Mouse (Mus musculus): Measurements from ENCODE around the gene Larp4b.
A peak's percentile ranks its signal among the peaks of the same experiment; 100 is the strongest.

The Larp4b gene

DNA sequence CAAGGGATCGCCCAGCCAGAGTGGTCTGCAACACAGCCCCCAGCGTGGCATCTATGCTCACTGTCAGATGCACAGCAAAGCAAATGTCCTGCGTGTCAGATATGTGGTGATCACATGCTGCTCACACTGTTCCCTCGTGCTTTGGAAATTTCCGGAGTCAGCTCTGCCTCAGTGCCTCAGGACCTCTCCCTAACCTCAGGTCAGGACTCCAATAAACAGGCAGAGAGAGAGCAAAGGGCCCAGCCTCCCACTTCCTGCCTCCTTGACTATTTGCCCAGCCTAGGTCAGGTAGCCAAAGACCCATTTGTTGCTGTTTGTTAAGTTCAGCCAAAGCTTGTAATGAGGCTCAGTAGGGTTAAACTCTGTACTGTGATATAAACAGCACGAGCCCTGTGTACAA is 87.4 kb downstream of the Larp4b start:
- DNase-seq, result no peak

DNA sequence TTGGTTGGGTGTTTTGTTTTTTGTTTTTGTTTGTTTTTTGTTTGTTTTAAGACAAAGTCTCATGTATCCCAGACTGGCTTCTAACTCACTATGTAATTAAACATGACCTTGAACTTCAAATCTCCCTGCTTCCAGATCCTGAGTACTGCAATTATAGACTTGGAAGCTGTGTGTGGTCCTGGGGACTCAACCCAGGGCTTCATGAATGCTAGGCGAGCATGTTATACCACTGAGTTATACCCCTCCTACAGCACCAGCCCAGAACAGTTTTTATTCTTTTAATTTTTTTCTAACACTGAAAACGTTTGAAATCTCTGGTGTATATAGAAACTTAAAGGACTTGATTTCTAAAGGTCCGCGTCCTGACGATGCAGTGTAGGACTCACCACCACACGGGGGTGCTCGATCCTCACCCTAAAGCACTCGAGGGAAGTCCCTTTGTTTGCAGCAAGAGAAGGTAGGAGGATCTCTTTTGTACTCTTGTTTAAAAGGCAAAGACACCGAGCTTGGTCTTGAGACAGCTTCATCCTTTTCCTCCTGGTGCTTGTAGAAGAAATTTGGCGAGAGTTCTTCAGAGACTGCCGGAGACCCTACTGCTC is 88.1 kb downstream of the Larp4b start:
- peak; percentile 88 for DNase-seq

DNA sequence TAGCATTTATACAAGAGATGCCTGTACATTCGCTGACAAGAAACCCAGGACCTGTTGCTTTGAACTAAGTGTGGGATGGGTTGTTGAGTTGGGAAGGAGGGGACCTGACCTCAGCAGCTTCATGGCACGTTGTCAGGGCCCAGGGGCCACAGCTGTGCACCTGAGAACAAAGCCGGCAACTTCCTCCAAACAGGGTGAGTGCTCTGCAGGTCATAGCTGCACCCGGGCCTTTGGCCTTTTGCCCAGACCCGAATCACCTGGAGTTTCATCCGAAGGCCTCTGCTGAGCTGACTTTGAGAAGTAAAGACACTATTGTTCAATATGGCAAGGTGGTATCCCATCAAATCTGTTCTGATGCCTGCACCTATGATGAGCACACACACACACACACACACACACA is 90.6 kb downstream of the Larp4b start:
- DNase-seq, result no peak

DNA sequence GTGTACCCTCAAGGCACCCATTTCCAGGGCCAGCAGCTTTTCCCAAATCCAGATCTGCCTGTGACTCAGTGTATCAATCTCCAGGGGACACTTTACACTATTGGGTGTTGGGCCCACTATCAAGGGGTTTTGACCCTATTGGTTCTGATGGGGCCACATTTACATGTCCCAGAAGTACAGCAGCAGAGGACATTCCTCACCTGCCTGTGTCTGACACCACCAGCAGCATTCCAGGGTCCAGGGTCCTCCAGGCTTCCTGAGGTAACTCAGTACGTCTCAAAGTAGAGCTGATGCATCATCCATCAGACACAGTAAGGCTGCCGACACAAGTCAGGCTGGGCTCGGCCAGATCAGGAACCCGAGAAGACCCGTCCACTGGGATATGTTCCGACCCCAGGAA is 91.0 kb downstream of the Larp4b start:
- DNase-seq, result no peak

DNA sequence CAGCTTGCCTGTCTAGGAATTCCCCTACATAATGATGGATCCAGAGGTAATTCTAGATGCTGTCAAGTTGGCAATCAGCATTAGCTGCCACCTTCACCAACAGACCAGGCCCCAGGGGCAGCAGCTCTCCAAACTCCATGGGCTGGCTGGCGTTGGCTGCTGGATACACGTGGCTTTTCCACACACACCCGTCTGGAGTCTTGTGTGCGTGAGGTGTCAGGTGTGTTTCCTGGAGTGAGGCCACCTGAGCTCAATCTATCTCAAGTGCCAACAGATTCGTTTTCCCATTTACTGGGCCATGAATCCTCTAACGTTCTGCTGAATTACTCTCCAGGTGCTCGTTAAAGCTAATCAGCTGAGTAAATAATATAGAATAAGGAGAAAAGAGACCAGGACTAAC is 93.5 kb downstream of the Larp4b start:
- DNase-seq, result no peak

DNA sequence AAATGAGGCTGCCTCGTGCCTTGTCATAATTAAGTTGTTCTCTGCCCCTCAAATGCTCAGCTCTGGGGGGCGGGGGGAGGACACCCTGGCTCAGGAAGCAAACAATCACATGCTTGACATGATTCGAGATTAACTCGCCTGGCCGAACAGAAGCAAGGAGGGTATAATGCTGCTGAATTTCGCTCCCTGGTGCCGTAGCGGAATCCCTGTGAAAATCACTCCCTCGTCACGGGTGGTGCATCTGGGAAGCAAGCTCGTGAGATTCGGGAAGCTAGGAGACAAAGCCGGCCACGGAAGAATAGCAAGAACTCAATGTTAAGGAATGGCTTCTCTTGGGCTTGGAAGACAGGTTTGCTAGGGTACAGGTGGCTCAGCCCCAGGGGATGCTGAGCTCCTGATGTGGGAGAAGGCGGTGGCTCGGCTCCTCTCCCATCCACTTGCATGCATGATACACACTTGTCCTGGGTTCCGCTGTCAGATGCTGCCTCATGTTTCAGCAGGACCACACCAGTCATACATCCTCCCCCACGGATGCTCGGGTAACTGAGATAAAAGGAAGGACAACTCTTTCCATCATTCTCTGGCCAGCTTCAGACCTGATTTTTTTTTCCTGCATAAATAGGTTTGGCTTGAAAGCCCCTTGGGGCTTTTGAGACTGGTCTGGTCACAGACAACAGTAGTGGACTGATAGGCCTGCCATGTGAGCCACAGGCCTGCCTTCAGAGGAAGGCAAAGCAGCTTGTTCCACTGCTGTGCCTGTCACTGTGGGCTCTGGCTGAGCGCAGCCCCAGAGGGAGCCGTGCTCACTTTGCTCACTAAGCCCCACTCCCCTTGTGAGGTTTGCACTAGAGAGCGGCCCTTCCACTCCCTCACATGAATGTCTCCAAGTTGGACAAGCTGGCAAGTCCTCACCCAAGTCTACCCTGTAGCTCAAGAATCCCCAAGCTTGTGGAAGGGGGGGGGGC is 94.2 kb downstream of the Larp4b start:
- DNase-seq, result no peak

DNA sequence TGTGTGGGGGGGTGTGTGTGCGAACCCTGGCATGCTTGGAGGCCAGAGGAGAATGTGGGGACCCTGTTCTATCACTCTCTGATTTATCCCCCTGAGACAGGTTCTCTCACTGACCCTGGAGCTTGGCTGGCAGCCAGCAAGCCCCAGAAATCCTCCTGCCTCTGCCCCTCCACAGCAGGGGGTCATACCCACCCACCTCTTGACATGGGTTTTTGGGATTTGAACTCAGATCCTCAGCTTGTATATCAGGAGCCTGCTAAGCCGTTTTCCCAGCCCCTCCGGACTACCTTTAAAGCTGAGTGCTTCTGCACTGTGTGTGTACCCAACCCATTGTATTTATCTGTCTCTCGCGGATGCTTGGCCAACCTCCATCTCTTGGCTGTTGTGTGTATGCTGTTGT is 95.8 kb downstream of the Larp4b start:
- DNase-seq, result no peak

DNA sequence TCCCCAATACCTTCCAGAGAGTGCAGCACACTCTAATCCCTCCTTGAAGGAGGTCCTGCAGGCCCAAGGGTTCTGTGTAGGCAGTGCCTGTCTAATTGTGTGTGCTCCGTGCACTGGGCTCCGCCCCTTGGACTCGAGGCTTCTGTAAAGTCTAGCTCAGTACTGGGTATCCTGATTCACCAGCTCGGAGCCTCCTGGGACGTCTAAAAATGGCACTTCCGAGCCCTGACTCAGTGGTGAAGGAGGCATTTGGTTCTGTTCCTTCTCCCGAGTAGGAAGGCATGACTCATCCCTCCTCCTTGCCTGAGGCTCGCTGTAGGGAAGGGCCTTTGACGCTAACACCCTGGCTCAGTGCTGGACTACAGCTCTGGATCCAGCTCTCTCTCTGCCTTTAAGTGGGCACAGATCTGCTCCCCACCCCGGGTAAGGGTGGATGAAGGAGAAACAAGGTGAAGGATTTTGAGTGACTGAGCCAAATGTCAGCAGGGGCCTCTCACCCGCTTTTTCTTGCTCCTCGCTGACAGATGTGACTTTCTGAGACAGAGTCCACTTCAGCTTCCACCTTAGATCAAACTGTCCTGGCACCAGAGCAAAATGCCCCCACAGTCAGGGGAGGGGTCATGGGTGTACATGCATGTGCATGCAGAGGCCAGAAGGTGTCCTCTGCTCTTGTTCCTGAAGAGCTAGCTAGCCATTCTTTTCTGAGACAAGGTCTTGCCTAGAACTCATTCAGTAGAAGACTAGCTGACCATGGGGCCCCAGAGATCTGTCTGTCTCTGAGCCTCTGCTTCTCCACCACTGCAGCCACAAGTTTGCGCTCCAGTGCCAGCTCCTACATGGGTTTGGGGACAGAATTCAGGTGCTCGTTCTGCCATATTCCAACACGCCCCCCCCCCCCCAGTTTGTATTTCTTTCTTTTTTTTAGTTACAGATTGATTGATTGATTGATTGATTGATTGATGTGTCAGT is 97.8 kb downstream of the Larp4b start:
- DNase-seq, result no peak

DNA sequence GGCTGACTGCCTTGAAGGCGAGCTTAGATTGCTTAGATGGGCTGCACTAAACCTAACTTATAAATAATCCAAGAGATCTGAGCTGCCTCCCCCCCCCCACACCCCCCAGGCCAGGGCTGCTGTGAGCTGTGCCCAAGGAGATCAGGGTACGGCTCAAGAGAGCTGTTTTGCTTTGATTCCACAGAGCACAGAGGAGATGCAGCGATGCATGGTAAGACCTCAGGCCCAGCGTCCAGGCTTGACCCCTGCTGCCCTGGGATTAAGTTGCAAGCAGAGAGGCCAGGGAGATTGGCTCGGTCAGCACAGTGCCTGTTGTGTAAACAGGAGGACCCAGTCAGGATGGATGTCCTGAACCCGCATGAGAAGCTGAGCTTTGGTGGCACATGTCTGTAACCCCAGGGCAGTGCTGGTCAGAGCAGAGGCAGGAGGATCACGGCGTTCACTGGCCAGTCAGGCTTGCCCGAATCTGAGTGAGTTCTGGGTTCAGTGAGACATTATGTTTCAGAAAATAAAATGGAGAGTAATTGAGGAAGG is 99.2 kb downstream of the Larp4b start:
- no peak for DNase-seq

DNA sequence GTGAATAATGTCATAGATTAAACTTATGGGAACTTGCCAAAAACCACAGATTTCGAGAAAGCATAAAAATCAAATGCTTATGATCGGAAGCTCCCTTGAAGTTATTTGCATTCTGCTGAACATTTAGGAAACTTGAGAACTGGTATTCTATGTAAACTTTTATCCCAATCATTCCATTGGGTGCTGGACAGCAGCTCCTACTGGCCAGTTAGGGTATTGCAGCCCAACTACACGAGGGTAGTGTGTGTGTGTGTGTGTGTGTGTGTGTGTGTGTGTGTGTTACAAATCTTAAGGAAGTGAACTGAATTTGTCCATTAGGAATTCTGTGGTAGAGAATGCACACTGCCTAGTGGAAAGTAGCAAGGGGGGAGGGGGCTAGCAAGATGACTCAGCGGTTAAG is 101.0 kb downstream of the Larp4b start:
- DNase-seq, result no peak

DNA sequence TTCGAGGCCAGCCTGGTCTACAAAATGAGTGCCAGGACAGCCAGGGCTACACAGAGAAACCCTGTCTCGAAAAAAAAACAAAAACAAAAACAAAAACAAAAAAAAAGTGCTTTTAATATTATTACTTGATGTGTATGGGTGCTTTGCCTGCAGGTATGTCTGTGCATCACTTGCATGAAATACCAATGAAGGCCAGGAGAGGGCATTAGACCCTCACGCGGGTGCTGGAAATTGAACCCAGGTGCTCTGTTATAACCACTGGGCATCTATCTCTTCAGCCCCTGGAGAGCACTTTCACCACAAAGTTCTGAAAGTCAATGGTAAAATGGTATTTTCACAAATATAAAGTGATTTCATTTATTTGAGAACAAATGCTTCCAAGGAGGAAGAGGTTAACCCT is 101.9 kb downstream of the Larp4b start:
- no peak for DNase-seq

DNA sequence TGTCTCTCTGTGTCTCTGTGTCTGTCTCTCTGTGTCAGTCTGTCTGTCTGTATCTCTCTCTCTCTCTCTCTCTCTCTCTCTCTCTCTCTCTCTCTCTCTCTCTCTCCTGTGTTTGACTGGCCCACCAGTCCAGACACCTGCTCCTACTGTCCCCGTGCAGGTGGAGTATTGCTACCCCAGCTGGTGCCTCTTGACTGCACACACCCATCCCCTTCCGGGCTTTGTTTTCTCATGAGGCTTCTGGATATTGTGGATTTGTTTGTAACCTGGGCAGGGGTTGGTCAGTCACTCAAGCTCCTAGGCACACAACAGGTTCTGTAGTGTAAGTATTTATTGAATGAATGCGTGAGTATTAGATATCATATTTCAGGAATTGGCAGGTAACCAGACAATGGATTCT is 104.4 kb downstream of the Larp4b start:
- no peak for DNase-seq

DNA sequence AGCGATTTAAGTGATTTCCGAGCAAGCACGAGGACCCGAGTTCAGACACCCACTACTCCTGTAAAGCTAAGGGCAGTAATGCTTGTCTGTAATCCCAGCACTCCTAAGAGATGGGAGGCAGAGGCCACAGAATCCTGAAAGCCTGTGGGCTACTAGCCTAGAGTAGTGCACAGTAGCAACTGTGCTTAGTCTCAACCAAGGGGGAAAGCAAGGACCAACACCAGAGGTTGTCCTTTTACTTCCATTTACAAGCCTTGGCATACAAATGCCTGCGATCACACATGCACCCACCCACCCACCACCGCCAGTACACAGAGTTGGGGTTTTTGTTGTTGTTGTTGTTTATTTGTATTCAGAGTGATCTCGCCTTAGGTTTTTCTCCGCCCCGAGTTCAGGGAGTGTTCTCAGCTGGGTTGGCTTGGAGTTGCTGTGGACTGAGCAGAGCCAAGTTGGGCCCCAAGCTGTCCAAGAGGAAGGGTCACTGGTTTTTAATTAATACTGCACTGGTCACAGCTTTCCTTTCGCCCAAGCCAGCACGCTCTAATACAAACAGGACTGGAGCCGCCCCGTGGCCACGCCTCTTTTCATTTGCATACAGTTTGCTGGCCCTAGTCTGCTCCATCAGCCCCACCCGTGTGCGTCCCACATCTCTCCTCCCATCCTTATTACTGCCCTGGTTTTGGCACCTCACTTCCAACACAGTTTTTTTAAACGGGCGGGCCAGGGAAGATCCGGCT is 105.2 kb downstream of the Larp4b start:
- no peak for DNase-seq

DNA sequence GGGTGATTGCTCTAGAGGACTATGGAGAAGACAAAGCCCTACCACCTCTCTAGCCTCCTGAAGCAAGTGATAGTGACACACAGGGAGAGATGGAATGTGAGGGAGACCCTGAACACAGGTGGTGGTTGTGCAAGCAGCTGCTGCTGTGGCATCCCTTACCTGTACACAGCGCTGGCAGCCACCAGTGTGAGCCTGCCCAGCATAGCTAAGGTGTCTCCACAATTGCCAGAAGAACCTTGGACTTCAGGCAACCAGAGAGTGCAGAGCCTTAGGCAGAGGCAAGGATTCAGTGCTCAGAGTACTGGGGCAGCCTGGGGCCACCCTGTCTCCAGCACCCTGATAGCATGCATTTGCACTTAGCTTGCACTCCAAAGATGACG is 105.8 kb downstream of the Larp4b start:
- no peak for DNase-seq

DNA sequence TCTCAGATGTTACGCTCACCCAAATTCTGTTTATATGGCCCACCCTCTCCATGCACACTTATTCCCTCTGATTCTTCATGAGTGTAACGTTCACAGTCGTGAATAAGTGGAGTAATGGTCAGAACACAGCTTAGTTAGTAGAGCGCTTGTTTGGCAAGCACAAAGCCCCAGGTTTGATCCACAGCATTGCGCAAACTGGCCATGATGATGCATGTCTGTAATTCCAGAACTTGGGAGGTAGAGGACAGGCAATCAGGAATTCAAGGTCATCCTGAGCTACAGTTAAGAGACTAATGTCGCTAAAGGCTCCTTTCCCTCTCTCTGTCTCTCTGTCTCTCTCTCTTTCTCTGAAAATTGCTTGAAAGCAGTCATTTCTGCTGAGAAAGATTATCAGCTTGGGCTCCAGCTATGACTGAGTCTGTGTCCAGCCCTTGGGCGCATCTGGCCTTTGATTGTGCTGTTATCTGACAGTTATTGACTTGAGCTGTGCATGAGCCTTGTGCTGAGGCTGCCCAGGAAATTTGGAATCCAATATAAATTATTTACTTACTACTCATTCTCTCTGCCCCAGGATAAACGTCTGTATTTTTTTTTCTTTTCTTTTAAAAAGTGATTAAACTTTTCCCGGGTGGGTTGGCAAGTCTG is 129.2 kb downstream of the Larp4b start:
- no peak for DNase-seq
